Mouse (Mus musculus): ENCODE measurements around the gene Hoxd10.

Hoxd10 gene

DNA sequence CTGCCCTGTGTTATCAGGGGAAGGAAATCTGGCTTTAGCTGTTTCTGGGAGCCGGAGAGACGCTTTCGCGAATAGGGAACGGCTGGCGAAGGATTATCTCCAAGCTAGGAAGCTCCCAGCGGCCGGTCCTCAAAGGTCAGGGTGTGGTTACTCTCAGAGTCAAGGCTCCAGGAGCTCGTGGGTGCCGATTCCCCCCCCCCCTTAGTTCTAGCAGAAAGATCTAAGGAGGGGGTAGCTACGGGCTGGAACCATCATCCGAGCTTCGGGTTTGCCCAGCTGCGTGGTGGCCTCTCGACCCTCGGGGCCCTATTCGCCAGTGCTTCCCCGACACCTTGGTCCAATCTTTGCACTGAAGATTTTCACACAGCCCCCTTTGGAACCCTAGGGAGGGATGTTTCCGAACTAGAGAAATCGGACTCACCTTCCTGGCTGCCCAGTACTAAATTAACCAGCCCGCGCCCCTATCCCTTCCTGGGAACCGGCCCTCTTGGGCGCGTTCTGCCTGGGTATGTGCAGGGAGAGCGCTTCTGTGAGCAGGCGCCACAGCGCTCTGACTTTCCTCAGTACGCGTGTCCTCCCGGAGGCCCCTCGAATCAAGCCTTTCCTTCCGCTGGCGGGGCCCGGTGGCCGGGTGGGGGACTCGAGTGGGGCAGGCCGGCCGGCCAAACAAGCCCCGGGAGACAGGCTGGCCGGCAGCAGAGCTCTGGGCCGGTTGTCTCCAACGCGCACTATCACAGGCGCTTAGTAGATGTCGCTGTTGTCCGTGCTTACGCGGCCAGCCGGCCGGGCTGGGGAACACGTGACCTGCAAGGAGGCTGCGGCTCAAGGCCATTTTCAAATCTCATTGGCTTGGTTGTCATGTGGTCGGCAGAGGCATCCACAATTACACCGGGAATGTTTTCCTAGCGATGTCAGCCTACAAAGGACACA lies at the start of gene Hoxd10:
Gene Hoxd10, plus strand, starts transcription at position 903 of the 930 bp plus-strand sequence.
- DNase-seq (ENCODE audit: low spot score in 2 of 2): no peak

DNA sequence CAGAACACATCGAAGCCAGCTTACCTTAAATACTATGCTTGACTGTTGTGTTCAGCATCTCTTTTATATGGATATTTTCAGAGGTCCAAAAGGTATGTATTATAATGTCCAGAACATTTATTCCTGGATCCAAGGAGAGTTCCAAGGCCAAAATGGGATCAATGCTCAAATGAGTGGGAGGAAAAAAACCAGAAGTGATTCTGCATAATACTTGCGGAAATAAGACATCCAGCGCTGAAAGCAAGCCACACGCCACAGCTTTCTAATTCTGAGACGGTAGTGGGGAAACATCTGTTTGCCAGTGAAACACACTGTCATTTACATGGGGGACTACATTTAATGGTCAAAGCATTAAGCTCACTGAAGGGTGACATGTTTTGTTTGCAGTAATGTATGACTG lies 49.3 kb upstream of the Hoxd10 start:
- no peak for DNase-seq (ENCODE audit: low spot score in 2 of 2)

DNA sequence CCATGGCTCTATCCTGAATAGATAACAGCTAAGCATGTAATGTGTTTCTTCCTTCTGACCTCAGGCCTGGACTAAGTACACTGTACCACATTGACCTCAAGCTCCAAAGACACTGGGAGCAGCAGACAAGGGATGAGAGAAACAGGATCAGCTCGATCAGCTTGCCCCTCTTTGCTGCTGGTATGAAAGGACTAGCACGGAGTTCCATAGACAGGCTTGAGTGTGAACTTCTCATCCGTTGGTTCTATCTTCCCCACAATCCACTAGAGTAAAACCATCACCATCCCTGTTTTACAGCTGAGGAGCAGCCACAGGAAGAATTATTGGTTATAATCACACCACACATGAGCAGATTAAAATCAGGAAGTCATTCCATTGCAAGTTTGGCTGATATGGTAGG lies 46.1 kb upstream of the Hoxd10 start:
- no peak for DNase-seq (ENCODE audit: low spot score in 2 of 2)

DNA sequence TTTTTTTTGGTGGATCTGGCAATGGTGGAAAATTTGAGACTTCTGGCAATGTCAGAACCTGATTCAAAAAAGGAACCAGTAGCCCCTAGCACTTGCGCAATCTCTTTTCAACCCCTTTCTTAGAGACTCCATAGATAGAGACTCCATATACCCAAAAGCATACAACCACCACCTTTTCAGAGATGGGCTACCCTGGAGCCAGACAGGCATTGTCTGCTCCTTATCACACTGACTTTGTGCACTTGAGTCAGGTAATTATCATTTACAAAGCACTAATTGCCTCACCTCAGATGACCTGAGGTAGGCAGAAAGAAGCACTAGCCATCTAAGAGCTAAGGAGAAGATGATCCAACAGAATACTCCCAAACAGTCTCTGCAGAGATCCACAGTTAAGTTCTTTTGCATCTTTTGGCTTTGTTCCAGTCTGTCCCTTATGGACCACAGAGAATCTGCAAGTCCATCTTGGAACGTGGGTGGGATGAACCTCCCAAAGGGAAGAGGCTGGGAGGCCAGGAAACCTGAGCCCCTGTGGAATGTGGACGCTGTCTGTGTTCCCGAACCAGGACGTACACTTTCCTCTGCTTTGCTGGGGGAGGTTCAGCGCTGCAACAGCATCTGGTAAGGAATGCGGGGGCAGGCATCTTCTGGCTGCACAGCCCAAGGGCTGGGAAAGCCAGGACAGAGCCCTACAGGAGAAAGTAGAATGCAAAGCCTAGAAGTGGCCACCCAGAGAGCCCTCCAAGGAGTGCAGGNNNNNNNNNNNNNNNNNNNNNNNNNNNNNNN lies 44.5 kb upstream of the Hoxd10 start:
- DNase-seq (ENCODE audit: low spot score in 2 of 2): no peak

DNA sequence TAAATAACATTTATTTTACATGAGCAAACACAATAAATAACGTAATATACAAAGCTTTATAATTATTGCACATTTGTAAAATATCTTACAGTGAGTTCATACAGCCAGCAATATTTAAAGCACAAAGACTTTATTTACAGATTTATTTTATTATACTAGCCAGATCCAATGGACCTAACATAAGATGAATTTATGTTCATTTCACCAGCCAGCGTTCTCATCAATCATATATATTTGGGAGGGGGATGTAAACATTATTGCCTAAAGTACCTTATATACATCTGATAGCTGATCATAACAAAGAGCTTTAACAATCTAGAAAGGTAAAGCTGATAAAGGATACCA lies 38.8 kb upstream of the Hoxd10 start:
- no peak for DNase-seq (ENCODE audit: low spot score in 2 of 2)

DNA sequence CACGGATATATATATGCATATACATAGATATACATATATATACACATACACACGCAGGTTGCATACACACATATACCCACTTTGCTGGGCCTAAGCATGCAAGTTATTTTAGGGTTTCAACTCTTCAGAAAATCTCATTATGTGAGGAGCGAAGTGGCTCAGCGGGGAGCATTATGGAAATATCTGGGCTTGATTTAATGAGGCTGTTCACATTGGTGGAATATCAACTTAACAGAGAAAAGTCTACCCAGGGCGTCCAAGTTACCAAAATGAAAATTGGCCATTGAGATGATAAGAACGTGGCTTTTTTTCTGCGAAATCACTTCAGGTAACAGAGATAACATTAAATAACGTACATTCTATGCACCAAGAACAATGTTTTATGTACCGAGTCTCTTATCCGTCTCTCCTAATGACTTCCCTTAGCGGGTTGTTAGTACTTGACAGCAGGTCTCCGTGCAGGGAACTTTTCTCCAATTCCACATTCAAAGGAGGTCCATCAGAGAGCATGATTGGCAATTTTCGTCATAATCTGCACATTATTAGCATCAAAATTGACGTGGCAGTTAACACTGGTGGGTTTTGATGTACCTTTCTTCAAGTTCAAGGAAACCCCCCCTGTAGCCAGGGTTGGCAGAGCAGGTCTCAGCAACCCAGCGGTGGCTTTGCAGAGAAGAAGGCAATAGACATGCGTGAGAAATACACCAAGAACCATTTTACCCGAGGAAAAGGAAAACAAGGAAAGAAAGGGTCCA lies 37.8 kb upstream of the Hoxd10 start:
- DNase-seq (ENCODE audit: low spot score in 2 of 2): no peak

DNA sequence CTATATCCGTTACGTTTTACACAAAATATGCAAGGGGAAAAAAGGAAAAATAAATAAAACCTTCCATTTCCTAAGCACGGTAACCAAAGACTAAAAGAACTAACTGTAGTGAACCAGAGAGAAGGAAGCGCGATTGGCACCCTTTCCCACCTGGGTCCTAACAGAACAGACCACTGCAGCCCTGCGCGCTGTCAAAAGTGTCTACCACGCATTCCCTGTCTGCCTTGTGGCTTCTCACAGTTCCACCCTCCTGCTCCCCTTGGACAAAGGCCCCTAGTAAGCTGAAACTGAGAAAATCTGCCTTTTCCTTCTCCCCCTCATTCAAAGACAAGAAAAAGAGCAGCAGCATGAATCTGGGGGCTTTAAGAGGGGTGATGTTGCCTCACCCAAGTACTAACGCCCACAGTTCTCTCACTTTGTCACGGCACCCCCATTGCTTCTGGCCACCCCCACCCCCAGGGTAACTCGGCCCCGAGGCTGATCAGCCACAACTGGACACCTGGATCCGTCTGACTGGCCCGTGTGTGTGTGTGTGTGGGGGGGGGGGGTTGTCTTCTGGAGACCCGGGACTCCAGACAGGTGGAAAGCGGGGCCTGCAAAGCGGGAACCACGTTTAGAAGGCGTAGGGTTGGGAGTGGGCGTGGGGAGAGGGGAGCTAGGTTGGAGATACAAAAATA lies 36.8 kb upstream of the Hoxd10 start:
- DNase-seq (ENCODE audit: low spot score in 2 of 2): no peak

DNA sequence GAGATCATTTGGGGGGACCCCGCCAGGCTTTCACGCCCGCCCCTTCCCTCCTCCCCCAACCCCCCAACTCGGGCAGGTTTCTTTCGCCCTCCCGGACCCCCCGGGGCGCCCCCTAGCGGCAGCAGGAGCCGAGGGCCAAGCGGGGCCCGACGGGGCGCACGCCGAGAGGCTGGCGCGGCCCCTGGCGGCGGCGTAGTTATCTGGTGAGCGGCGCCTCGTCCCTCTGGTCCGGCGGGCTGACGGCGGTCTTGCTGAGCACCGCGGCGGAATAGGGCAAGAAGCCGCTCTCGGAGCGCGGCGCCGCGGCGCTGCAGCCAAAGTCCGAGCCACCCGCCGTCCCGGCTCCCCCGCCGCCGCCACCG lies 36.3 kb upstream of the Hoxd10 start:
- no peak for DNase-seq (ENCODE audit: low spot score in 2 of 2)

DNA sequence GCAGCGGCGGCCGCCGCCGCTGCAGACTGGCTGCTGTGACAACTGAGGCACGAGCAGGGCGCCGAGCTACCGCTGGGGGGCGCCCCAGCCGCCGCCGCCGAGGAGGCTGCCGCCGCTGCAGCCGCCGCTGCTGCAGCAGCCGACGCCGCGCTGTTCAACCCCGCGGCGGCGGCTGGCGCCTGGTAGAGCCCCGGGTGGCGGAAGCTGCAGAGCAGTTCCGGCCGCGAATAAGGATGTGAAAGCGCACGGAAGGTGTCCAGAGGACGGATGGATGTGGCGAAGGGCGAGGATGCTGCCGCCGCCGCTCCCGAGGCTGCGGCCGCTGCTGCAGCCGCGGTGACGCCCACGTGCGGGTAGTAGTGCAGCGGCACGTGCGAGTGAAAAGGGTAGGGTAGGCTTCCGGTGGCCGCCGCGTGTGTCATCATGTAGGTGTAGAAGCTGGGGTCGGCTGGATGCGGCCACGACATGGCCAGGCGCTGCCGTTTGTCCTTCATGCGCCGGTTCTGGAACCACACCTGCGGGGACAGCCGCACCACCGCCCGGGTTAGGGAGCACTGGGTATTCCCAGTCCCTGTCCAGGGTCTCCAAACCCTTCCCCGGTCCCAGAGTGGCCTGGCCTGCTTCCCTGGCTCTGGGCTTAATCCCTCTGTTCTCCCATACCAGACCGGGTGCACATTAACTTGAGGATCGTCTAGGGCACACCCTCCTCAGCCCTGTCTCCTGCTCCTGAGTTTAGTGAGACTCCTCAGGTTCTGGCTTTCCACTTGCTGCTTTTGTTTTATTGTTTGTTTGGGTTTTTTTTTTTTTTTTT lies 35.7 kb upstream of the Hoxd10 start:
- no peak for DNase-seq (ENCODE audit: low spot score in 2 of 2)

DNA sequence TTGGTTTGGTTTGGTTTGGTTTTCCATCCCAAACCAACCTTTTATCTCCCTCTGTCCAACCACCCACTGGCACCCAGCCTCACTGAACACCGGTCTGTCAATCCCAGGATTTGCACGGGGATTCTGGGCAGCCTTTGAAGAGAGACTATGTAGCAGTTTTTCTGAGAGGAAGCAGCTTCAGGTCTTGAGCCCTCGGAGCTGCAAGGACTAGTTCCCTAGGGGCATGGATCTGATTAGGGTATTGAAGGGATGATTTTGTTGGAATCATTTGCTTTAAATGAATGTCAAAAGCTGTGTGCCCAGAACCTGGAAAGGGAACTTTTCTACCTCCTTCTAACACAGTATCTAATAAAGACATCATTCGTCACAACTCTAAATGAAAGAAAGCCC lies 35.1 kb upstream of the Hoxd10 start:
- DNase-seq (ENCODE audit: low spot score in 2 of 2): no peak

DNA sequence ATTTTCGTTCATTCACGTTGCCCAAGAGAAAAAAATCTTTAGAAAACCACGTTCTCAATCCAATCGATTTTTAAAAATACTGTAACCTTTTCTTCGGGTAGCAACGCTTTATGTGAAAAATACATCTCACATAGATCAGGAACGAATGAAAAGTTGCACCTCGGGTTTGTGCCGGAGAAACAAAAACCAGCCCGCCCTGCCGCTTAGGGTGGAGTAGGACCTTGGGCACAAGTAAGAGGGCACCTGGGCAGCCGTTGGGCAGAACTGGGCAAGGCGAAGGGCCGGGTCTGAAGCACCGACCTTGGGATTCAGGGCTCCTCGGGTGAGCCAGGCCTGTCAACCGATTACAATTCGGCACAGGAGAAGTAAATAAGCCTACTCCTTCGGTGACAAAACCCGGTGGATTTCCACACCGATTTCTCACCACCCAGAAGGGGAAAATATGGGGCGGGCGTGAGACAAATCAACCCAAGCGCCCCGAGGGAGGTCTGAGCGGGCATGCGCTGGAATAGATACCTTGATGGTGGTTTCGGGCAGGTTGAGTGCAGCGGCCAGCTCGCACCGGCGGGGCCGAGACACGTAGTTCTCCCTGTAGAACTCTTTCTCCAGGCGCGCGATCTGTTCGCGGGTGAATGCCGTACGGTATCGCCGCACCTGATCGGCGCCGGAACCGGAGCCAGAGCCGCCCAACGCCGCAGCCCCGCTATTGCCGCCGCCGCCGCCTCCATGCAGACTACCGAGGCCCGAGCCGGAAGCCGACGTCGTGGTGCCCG lies 34.3 kb upstream of the Hoxd10 start:
- no peak for DNase-seq (ENCODE audit: low spot score in 2 of 2)

DNA sequence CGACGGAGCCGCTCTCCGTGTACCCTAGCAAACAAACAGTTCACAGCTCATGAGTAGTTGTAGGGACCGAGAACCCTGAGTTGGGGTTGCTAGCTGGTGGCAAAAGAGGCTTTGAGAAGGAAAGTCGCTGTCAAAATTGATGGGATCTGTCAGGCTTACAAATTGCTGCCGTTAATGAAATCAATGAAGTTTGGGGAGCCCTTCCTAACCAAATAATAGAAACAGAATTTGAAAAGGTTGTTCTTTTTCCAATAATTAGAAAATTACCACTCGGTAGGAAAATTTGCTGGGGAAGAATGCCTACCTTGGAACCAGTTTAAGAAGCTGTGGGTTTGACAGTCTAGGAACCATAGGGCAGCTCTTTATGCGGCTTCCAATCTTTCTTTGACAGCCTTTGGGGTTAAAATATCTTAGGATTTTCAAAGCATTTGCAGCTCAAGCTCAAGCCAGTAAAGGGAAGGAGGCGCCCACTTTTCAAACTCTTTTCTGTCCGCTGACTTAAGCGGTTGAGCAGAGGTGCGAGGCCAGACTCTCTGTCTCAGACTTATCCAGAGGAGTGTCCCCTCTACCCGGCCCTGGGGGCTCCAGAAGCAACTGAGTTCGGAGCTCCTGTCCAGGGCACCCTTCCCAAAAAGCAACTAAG lies 33.6 kb upstream of the Hoxd10 start:
- no peak for DNase-seq (ENCODE audit: low spot score in 2 of 2)

DNA sequence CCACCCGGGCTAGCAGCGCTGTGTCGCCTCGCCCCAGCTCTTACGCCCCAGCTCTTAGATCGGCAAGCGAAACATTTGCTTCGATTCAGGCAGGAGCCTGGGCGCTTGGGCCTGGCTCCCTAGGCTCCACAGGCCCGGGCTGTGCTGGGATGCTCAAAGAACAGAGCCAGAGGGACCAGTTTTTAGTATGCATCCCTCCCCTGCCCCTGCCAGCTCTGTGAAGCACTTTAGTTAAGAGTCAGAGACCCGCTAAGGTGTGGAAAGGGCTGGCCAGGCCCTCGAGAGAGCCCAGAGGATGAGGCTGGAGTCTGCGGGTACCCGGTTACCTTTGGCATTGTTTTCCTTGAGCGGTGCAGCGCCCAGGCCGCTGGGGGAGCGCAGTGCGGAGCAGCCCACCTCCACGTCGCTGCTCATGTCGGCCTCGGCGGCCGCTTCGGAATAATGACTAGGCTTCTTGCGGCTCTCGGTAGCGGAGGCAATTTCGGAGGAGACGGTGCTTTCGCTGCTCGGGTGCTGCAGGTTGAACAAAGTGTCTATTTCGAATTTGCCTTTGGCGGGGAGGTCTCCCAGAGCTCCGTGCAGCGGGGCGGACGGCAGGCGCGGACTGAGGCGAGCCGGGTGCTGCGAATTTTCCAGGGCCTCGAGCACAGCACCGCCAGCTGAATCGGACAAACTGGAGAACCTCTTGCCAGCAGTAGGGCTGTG lies 32.9 kb upstream of the Hoxd10 start:
- DNase-seq (ENCODE audit: low spot score in 2 of 2): no peak

DNA sequence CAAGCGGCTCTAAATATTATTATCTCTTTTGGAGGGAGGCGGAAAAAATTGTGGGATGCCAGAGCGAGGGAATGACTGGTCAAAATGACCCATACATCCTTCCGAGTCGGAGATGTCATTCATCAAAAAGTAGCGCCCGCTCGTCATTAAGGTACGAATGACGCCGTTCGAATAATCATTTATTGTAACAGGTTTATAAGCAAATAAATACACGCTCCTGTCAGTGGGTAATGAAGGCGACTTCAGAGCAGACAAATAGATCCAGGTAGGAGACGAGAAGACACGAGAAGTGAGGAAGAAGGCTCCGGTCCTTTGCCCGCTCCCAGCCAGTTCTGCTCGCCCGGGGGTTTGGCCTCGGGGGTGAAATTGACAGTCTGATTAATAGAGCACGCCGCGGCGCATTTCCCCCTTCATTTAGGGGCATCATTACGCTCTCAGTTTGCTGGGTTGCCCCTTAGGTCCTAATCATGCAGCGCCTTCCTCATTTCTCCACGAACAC lies 32.2 kb upstream of the Hoxd10 start, which contains the start of gene Evx2:
Gene Evx2, minus strand, starts transcription at position 51 of the 499 bp plus-strand sequence.
- DNase-seq (ENCODE audit: low spot score in 2 of 2): no peak

DNA sequence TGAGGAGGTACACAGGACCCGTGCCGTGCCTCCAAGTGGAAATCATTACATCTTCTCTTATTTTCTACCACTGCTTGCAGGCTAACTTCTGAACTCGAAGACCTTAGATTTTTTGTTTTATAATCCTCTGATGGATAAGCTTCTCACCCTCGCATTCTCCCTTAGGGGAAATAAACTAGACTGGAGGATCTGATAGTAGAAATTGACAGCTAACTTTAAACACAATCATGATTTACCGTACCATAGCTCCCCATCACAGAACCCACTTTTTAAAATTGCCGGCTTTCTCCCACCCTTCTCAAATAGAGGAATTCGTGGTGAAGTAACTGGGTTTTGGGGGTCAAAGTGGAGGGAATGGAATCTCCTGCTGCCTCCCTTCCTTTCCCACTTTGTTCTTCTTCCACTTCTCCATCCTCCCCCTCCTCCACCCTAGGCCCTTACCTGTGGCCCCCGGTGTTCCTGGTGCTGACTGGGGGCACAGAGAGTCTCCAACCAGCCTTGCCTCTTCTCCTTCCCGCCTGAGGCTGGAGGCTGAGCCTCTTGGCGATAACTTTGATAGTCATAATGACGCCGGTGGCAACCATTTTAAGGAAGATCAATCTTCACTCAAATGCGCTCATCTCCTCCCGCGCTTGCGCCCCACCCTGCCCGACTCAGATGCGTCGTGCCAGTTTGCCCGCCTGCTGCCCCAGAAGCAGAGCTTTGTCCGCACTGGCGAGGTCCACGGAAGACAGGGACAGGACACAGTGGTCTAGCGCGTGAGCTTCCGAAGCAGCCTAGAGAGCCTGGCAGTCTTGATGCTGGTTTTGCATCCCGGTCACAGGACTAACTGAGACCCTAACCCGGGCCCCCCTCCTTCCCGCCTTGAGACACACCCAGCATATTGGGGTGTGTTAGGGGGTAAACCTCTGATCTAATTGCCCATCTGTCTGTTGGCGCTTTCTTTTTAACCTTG lies 31.0 kb upstream of the Hoxd10 start:
- DNase-seq (ENCODE audit: low spot score in 2 of 2): no peak

DNA sequence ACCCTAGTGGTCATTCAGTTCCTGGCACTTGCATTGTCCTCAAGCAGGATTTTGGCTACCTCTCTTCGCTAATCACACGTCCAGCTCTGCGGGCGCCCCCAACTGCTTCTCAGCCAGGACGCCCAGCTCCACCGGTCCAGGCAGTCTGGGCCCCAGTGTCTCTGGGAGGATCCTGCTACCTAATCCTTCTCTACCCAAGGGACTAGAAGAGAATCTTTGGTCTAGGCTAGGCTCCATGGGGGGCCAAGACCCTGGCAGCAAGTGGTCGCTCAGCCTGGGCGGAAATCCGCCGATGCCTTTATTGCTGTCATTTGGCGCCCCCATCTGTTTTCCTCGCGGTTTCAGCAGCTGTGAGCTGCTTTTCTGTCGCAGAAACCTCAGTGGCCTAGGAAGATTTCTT lies 30.0 kb upstream of the Hoxd10 start:
- peak in 1 of 2 experiments; percentile 61 for DNase-seq (ENCODE audit: low spot score in 2 of 2)

DNA sequence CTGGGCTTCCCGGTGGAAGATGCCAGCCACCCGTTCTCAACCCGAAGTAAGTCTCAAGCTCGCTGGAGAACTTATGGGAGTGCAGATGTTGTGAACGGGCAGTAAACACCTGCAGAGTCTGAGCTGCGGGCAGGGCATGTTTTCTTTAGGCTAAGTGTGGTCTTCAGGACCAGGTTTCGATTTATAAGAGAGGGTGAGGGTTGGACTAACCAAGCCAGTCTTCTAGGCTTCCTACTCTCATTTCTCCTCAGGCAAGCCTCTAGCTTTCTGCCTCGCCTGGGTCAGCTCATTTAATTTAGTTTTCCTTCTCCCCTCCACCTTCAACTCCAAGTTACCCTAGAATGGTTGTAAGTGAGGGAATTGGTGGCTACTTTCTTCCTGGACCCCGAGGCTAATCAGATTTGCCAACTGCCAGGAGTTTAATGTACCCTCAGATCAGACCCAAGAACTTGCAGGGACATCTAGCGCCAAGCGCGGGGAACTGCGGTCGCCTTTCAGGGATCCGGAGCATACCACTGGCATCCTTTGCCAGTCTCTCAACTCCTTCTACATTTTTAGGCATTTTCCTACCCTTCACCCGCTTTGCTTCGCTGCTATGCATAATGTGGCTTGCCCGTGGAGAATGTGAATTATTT lies 28.3 kb upstream of the Hoxd10 start:
- DNase-seq (ENCODE audit: low spot score in 2 of 2): peak; percentile 66 to 69
